Mouse (Mus musculus): ENCODE data around the gene Svbp. TPM values are rescaled to one million over a fixed set of nuclear protein-coding genes. Genes with fewer than 3 reads are reported as not detected.

The Svbp gene
- total and polyA plus RNA-seq, 3 experiments, result 15.7 to 23.5 (median 15.8) TPM

GRCm38 (mm10) chr4:119204672-119205071 is 9.6 kb downstream of the Svbp start:
- peaks cover 2% of the 10 kb centered on the region for H3K27me3 ChIP-seq (replicated peaks)
- no peaks in the 10 kb centered on the region for H3K9me3 ChIP-seq (replicated peaks; ENCODE audit: low read length)
- dilution Hi-C loops (cut with MboI; ENCODE audit: extremely low pct_ligation_motif_present, extremely low pct_unique_long_range_greater_than_20kb, low sequenced_read_pairs), result no loop called here
- no peak overlapping the region for H3K27ac ChIP-seq (ENCODE audit: insufficient read depth, low read depth)
- DNase-seq (ENCODE audit: extremely low read depth), result peak; percentile 58
- H3K4me3 ChIP-seq (replicated peaks in 1 of 3; ENCODE audit: low read depth in 2 of 3, low read length in 2 of 3, poor library complexity in 1 of 3), result no peak overlapping the region
- no peak overlapping the region for H3K4me2 ChIP-seq (ENCODE audit: insufficient read depth, low read depth, poor library complexity, severe bottlenecking)
- TF ChIP-seq CTCF (conservative IDR thresholded peaks at IDR 0.05 in 1 of 2, IDR thresholded peaks at IDR 0.05 in 1 of 2; ENCODE audit: low read depth in 2 of 2, low read length in 2 of 2), result peak; percentile 79 to 94; a peak in 3 of 4 replicates
- TF ChIP-seq ETS1 (conservative IDR thresholded peaks at IDR 0.05; ENCODE audit: low read depth, low read length), result no peak
- TF ChIP-seq ZC3H11A (IDR thresholded peaks at IDR 0.05; ENCODE audit: low read depth, low read length), result peak; percentile 9; the same call in 1 of the 2 replicates
- TF ChIP-seq RAD21 (IDR thresholded peaks at IDR 0.05; ENCODE audit: low read depth, low read length), result peak; percentile 94
- TF ChIP-seq SMC3 (IDR thresholded peaks at IDR 0.05; ENCODE audit: low read depth, low read length), result peak; percentile 89
- peaks cover 0 to 8% of the 10 kb centered on the region in 2 experiments for H3K36me3 ChIP-seq (replicated peaks in 1 of 2; ENCODE audit: control insufficient read depth in 1 of 2, insufficient read depth in 1 of 2, low read length in 1 of 2)
- H3K9ac ChIP-seq (ENCODE audit: insufficient read depth, low read depth), result no peak overlapping the region
- 0 out of 4 replicates have a peak, but pooled peaks cover 0 to 3% of the 10 kb centered on the region in 2 experiments for H3K4me1 ChIP-seq (ENCODE audit: control insufficient read depth in 1 of 2, insufficient read depth in 2 of 2)
- H3K79me2 ChIP-seq (replicated peaks; ENCODE audit: control insufficient read depth, extremely low read depth, insufficient read depth, poor library complexity, severe bottlenecking), result no peaks in the 10 kb centered on the region
- in situ Hi-C loops (cut with MboI; ENCODE audit: low pct_ligation_motif_present, low pct_unique_long_range_greater_than_20kb, low sequenced_read_pairs), result loop anchor here (5.0 kb wide), 1 partner anchor 32 kb away; the partner anchor contains the start of gene Zfp691

GRCm38 (mm10) chr4:119216667-119217066 is 21.6 kb downstream of the Svbp start:
- Histone ChIP-seq H3K4me3 (replicated peaks in 1 of 3; ENCODE audit: low read depth in 2 of 3, low read length in 2 of 3, poor library complexity in 1 of 3) (no peak overlapping the region), H3K4me1 (ENCODE audit: control insufficient read depth in 1 of 2, insufficient read depth in 2 of 2) (no peaks in the 10 kb centered on the region), H3K79me2 (replicated peaks; ENCODE audit: control insufficient read depth, extremely low read depth, insufficient read depth, poor library complexity, severe bottlenecking) (no peaks in the 10 kb centered on the region), H3K9me3 (replicated peaks; ENCODE audit: low read length) (no peaks in the 10 kb centered on the region), H3K9ac (ENCODE audit: insufficient read depth, low read depth) (no peak overlapping the region), H3K4me2 (ENCODE audit: insufficient read depth, low read depth, poor library complexity, severe bottlenecking) (no peak overlapping the region), H3K27me3 (replicated peaks) (peaks cover 5% of the 10 kb centered on the region), H3K27ac (ENCODE audit: insufficient read depth, low read depth) (no peak overlapping the region), H3K36me3 (replicated peaks in 1 of 2; ENCODE audit: control insufficient read depth in 1 of 2, insufficient read depth in 1 of 2, low read length in 1 of 2) (peaks cover 0 to 2% of the 10 kb centered on the region in 2 experiments)
- in situ Hi-C loops (cut with MboI; ENCODE audit: low pct_ligation_motif_present, low pct_unique_long_range_greater_than_20kb, low sequenced_read_pairs) (no loop called here), dilution Hi-C loops (cut with MboI; ENCODE audit: extremely low pct_ligation_motif_present, extremely low pct_unique_long_range_greater_than_20kb, low sequenced_read_pairs) (no loop called here)
- DNase-seq (ENCODE audit: extremely low read depth), result no peak
- TF ChIP-seq CHD2 (IDR thresholded peaks at IDR 0.05; ENCODE audit: low read length), result no peak
- TF ChIP-seq IRF4 (IDR thresholded peaks at IDR 0.05; ENCODE audit: low read depth, low read length), result no peak
- no peak for TF ChIP-seq USF1 (IDR thresholded peaks at IDR 0.05; ENCODE audit: low read depth, low read length)
- TF ChIP-seq ZKSCAN1 (IDR thresholded peaks at IDR 0.05; ENCODE audit: borderline replicate concordance, low read depth, low read length), result no peak
- no peak for TF ChIP-seq ZNF384 (IDR thresholded peaks at IDR 0.05; ENCODE audit: low read depth, low read length)
- TF ChIP-seq CHD1 (IDR thresholded peaks at IDR 0.05; ENCODE audit: low read depth, low read length), result no peak
- TF ChIP-seq POLR2A (IDR thresholded peaks at IDR 0.05; ENCODE audit: low read depth, low read length), result no peak
- no peak for TF ChIP-seq ETS1 (conservative IDR thresholded peaks at IDR 0.05; ENCODE audit: low read depth, low read length)
- no peak for TF ChIP-seq CTCF (conservative IDR thresholded peaks at IDR 0.05 in 1 of 2, IDR thresholded peaks at IDR 0.05 in 1 of 2; ENCODE audit: low read depth in 2 of 2, low read length in 2 of 2)
- TF ChIP-seq MXI1 (IDR thresholded peaks at IDR 0.05; ENCODE audit: low read depth, low read length), result no peak
- TF ChIP-seq E2F4 (IDR thresholded peaks at IDR 0.05; ENCODE audit: insufficient replicate concordance, low read depth, low read length), result no peak
- TF ChIP-seq RAD21 (IDR thresholded peaks at IDR 0.05; ENCODE audit: low read depth, low read length), result no peak
- TF ChIP-seq UBTF (IDR thresholded peaks at IDR 0.05; ENCODE audit: low read depth, low read length), result no peak
- no peak for TF ChIP-seq ZMIZ1 (IDR thresholded peaks at IDR 0.05; ENCODE audit: low read depth, low read length)
- TF ChIP-seq KAT2A (IDR thresholded peaks at IDR 0.05; ENCODE audit: insufficient replicate concordance, low read length), result no peak
- no peak for TF ChIP-seq JUN (IDR thresholded peaks at IDR 0.05; ENCODE audit: insufficient read depth, low read depth, low read length)
- TF ChIP-seq HCFC1 (IDR thresholded peaks at IDR 0.05; ENCODE audit: low read depth, low read length), result no peak
- TF ChIP-seq BHLHE40 (IDR thresholded peaks at IDR 0.05; ENCODE audit: low read depth, low read length), result no peak

All from CH12.LX (cell line).